Mouse (Mus musculus) 3134 (cell line): ENCODE results near the gene T2.
"Not testable (repeated sequence)": the region's sequence is repeated elsewhere in the genome, so short reads cannot be mapped to it uniquely, and the experiment has no call there.

ENCODE experiments used
- DNase-seq: peaks from one replicate; pipeline ENCODE4 v3.0.0-alpha.2; 2011; ENCODE audit warnings: low spot score; ENCODE audit not compliant: insufficient read length; ENCODE audit errors: extremely low read depth

T2 gene

DNA sequence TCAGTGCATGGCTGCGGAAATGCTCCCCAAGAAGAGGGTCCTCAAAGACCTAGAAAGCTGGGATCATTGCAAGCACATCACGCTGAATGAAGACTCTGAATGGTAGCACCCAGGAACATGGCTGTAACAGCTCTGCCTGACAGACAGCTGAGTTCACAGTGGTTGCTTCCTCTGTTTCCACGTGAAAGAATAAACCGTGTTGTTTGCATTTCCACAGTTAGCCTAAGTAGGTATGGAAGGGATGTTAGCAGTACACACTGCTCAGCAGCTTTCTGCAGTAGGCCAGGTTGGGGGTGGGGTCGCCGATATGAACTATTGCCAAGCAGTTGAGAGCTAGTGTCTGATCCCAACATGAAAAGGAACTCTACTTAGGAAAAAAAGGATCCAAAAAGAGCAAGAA, at the start of gene T2:
Gene T2, plus strand, starts transcription at position 301 of the 400 bp plus-strand sequence.
- no peak for DNase-seq

DNA sequence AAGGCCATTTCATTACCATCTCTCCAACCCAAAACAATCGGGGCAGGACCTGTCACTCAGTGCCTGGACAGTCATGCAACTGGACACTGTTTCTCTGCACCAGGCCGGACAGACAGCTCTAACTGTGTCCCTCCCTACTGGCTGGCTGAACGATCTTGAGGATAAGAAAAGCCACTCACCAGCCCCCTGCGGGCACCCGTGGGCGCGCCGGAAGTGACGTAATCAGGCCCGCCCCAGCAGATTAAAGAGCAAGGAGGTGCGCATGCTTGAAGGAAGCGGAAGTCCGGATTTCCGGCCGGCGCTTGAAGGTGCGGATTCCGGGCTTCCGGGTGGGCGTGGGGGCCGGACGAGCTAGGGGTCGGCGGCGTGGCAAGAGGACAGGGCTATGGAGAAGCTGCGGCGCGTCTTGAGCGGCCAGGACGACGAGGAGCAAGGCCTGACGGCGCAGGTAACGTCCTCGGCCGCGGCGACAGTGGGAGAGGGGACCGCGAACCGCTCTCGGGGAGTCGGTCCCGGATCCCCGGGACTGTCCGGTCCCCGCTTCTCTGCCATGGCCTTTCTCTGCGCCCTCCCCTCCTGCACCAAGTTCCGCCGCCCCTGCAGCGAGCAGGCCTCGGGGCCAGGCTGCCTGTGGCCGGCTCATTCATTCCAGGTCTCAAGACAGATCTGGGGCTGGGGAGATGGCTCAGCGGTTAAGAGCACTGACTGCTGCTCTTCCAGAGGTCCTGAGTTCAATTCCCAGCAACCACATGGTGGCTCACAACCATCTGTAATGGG, 44.8 kb upstream of the T2 start, which contains the start of gene Sft2d1:
Gene Sft2d1, plus strand, starts transcription at position 265 of the 777 bp plus-strand sequence.
- DNase-seq = peak; percentile 99

DNA sequence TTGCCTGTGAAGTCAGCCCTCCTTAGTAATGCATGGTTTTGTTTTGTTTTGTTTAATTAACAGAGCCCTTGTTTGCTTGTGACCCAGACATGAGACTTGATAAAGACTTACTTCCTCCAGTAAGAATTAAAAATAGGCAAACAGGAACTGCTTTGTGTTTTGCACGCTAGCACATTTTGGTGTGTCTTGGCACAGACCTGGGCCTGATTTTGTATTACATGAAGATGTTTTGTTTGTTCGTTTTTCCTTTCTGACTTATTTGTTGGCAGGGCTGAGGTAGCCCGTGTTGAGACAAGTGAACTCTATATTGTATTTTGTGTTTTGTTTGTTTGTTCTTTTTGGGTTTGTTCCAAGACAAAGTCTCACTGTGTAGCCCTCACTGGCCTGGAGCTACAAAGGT, 44.0 kb upstream of the T2 start:
- DNase-seq = no peak

DNA sequence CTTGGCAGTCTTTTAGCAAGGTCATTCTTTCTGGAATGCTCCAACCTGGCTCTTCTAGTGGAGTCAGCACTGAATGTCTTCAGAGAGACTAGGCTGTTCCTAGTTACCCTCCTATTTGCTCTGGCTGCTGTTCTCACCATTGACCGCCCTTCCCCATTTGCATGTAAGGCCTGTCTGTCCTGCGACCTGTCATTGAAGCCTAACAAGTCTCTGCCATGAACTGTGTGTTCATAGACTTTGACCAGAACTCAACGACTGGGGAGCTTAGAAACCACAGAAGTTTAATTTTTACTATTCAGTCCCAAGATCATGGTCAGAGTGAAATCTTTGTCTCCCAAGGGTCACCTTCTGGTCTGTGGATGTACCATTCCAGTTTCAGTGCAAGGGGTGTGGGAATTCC, 41.8 kb upstream of the T2 start:
- DNase-seq = no peak

DNA sequence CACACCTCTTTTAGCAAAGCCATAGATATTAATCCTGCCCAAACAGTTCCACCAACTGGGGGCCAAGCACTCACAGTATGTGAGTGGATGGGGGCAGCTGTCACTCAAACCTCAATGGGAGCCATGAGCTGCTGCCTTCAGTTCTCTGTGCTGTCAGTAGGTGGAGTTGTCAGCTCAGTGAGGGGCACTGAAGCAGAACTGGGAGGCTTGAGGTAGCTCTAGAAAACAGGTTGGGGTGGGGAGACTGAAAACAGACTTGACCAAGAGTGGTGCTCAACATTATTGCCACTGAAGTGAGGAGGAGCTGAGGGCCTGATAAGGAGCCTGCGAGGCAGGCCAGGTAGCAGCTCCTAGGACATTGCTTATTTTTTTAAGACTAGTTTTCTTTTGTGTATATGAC, 39.5 kb upstream of the T2 start:
- no peak for DNase-seq

DNA sequence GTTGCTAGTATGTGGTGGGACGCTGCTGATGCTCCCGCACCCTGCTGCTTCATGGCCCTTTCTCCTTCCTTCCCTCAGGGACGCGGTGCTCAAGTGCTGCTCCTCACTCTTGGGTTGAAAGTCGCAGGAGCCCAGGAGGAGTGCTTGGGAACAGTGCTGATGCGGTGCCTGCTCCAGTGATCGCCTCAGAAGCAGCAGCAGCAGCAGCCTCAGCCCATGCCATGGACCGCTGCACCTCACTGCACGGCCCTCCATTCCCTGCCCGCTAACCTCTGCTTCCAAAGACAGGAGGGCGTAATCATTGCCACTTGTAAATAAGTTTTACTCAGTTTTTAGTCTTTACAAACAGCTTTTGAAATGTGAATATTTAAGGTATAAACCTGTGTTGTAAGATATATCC, 28.9 kb upstream of the T2 start:
- DNase-seq = not testable (repeated sequence)

DNA sequence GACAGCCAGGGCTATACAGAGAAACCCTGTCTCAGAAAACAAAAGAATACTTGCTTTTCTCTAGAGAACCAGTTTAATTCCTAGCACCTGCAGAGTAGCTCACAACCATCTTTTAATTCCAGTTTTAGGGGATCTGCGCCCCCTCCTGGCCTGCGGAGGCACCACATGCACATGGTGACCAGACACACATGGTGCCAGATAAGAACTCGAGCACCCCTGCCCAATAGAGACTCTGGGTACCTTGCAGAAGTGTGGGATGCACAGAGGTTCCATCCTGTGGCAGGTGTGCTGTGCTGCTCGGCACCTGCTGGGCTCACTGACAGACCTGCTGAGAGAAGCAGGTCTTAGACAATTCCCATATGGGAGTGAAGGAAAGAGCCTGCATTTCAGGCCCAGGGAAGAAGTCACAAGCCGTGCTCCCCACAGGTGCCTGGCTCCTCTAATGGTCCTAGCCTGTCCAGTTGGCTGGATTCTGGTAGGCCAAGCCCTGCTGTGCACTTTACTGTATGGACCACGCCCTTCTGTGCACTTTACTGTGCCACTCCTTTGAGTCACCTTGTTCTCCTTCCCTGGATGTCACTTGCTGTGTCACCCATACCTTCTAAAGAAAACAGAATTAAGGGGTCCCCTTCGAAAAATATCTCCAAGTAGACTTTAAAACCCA, 27.1 kb upstream of the T2 start:
- DNase-seq = peak; percentile 20

DNA sequence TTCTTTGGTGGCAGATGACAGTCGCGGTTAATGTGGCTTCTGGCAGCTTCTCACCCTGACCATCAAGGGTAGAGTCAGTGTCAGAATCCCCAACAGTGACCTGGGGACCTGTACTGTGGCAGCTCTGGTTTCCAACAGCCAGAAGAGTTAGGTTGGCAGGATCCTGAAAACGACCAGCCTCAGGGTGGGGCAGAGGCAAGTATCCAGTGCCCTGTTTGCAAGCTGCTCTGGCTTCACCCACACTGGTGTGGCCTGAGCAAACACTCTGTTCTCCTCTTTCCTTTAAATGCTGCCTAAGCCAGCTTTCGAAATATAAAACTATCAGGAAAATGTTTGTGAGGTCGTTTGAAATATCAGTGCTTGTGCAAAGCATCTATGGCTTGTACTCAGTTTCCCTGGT, 25.2 kb upstream of the T2 start:
- DNase-seq = no peak

DNA sequence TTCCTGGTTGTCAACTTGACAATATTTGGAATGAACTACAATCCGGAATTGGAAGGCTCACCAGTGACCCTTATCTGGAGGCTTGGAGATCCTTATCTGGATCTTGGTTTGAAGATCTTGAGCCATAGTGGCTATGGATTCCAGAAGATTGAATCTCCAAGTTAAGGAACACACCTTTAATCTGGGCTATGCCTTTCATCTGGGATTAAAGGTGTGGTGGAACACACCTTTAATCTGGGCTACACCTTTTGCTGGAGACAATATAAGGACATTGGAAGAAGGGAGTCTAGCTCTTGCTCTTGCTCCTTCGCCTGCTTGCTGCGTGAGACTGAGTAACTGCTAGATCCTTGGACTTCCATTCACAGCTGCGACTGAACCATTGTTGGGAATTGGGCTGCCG, 18.6 kb upstream of the T2 start, which contains the start of gene Prr18:
Gene Prr18, plus strand, starts transcription at position 301 of the 400 bp plus-strand sequence.
- not testable (repeated sequence) for DNase-seq

DNA sequence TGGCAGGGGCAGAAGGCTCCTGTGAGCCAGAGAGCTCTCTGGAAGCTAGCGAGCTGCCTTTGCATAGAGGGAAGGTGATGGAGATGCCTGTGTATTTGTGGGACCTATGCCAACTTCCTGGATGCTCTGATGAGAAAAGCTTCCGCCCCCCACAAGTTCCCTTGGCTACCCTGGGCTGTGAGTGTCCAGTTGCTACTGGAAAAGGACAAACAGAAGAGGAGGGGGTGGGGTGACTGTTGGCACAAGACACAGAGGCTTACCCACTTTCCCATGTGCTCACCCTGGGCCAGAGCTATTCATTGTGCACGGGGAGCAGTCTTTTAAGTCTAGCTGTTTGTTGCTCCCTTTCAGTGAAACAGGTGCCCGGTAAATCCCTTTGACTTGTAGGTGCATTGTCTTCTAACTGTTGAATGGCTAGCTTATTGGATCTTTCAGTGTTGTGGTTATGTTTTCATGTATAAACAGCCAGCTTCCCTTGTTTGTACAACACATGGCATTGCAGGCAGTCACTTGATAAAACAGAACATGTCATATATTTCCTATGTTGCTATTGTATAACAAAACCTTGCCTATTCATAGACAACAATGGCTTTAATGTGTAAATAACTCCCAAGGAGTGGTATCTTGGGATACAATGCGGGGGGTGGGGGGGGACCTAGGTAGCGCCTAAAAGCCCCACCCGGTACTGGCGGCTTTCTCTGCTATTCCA, 16.0 kb upstream of the T2 start:
- no peak for DNase-seq

DNA sequence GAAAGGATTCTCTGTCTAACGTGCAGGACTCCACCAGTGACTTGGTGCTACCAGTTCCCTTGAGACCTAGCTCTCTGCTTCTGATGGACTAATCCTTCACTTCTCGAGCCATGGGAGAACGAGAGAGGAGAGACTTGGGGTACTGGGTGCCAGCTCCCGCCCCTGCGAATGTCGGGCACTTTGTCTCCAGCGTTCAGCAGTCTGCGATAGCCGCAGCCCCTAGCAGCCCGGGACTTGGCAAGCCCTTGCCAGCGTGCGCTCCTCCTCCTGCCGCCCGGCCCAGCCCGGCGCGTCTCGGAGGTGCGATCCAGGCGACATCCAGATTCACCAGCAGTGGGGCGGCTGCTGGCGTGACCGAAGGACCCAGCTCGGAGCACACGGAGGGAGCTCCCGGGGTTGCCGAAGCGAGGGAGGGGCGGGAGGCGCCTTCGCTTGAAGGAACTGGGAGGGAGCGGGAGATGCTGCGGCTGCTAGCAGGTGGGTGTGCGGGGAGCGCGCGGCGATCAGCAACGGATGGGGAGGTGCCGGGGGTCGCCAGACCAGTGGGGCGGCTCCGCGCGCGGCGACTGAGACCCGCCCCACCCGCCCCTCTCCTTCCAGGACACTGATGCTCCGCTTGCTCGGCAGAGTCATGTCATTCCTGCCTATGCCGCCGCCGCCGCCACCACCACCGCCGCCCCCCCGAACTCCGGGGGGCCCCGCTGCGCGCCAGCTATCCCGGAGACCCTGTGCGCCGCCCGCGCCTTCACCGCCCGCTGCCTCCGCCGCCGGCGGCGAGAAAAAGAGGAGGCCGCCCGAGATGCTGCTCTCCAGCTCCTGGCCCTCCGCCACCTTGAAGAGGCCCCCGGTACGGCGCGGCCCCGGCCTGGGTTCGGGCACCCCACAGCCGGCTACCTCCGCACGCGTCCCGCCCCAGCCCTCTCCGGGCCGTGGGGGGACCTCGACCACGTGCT, 15.1 kb upstream of the T2 start:
- DNase-seq = no peak

DNA sequence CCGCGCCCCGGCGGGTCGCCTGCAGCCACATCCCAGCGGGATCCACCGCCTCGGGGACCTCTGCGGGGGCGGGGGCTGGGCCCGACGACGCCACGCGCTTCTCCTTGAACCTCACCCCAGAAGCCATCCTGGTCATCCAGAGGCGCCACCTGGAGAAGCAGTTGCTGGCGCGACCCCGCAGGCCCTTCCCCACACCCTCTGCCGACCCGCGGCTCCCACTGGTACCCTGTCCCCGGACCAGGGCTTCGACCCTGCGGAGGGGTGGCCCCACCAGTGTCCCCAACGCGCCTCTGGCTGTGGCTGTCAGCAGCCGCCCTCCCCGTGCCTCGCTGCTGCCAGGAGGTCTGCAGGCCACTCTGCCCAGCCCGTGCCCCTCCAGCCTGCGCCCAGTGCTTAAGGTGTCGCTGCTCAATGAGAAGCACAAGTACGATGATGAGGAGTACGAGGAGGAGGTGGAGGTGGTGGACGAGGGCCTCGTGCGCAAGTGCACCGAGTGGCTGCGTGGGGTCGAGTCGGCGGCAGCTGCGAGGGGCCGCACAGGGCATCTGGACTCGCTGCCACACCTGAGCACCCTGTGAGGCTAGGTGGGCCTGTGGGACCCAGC, 14.3 kb upstream of the T2 start:
- no peak for DNase-seq

DNA sequence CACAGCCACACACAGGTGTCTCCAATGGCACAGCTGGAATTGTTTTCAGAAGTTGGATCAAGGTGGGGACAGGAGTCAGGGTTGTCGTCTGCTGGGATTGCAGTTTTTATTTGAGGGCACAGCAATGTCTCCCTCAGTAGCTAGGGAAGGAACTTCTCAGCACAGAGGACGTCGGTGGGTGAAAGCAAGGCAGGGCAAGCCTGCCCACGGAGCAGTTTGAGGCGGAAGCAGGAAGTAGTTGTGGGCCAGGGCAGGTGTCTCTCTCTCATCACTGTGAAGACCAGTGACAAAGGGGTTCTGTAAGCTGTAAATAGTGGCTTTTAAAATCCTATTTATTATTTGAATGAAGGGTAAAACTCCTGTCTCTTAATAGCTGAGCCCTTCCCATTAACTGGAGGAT, 13.1 kb upstream of the T2 start:
- DNase-seq = no peak

DNA sequence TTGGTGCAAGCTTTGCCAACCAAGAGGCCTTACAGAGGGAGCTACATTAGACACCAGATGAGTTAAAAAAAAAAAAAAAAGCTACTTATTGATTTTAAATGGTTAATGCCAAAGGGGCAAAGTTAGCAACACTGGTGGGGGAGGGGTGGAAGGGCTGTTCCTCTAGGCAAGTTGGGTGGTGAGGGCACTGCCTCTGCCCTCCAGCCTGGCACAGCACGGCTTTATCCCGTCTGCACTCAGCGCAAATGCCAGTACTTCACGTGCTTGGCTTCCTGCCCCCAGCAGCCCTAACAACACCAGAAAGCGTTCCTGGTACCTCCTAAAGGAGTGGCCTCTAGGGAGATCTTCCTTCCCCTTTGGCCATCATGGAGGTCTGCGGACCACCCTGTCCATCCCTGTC, 12.4 kb upstream of the T2 start:
- DNase-seq = no peak

DNA sequence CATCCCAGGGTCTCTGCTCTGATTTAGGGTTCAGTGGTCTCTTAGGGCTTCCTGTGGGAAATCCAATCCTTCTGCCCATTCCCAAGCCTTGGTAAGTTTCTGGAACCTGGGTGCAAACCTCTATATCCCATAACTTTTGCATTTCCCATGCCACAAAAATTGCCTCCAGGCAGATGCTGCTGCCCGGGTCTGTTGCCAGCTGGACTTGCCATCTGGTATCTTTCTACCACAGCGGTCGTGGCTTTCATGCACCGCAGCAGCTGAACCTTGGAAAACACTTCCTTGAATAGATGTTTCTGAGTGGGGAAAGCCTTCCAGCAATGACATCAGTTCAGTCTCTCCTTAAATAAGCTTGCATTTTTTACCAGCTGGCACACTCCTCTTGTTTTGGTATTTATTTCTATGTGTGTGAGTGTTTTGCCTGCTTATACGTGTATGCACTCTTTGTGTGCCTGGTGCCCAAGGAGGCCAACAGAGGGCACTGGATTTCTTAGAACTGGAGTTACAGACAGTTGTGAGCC, 8.0 kb upstream of the T2 start:
- DNase-seq = no peak

DNA sequence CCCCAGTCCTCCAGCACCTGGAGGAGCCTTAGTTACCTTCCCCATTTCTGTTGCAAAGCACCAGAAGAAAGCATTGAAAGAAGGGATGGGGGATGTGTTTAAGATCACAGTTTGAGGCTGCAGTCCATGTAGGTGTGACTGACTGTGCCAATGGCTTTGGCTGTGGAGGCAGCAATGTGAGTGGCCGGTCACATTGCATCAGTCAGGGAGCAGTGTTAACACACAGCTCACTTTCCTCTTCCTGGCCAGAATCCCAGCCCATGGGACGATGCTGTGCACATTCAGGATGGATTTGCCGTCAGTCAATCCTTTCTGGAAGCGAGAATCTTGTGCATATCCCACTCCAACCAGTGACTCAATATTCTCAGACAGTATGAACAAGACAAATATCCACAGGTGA, 6.9 kb upstream of the T2 start:
- DNase-seq = no peak

DNA sequence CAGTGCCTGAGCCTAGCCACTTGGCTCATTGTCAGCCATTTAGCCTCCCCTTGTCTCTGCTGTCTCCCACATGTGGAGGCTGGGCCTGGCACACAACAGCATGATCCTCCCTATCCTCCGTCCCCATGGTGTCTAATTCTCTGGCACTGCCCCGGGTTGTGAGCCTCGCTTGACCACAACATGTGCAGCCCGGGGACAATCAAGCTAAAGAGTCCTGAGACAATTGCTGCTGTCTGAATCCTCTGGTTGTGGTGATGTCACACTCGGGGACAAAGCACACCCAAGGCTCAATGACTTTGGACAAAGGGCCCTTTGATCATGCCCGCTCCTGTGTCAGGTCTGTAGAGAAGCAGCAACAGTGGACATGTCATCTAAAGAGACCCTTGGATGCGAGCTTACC, 4.7 kb upstream of the T2 start:
- DNase-seq = no peak

DNA sequence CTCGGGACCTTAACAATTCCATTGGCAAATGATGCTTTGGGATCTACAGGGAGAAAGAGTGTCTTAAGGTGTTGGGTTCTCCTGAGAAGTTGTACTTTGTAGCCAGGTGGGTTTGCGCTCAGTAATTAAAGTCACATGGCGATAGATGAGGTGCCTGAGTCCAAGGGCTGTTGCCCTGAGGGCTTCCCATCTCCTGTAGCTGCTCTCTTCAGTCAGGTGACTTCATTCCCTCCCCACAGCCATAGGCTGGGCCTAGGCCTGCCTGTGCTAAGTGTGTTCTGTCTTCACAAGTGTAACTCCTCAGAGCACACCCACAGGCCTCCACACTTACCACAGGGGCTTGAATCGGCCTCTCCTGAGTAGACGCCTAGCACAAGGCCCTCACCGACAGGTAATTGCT, 1.7 kb downstream of the T2 start:
- no peak for DNase-seq

DNA sequence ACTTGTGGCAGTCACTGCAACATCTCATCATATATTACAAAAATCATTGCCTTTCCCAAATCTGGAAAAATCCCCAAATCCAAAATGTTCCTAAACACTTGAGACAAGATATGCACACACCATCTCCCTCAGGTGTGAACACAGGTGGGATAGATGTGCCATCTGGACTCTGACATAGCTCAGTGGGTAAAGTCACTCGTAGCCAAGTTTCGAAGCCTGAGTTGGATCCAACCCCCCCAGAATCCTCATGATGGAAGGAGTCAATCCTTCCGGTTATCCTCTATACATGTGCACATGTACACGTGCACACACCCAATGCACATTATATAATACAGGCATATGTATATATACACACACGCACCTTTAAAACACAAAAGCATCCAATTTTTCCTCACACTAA, 5.1 kb downstream of the T2 start:
- no peak for DNase-seq
